Mouse (Mus musculus): ENCODE results near the gene Thg1l. TPM values are rescaled to one million over a fixed set of nuclear protein-coding genes. Genes with fewer than 3 reads are reported as not detected.

Gene Thg1l
- polyA plus RNA-seq, 2 experiments from 2014 or later, result 8.1 to 11.0 TPM

DNA sequence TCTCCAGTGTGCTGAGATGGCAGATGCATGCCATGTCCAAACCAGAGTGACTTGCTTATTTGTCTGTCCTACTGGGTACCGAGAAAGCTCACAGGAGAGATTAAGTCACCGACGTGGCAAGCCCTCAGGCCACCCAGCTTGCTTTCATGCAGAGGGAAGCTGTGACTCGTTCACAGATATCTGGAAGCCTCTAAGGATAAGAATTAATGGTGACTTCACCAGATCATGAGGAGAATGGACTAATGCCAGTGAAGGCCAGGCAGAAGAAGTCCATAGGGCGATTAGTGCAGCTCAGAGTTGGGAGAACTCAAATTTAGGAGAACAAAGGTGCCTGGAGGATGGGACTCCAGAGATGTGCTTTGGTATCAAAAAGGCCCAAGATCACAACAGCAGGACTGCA lies 27.8 kb downstream of the Thg1l start:
- ATAC-seq, result no peak

DNA sequence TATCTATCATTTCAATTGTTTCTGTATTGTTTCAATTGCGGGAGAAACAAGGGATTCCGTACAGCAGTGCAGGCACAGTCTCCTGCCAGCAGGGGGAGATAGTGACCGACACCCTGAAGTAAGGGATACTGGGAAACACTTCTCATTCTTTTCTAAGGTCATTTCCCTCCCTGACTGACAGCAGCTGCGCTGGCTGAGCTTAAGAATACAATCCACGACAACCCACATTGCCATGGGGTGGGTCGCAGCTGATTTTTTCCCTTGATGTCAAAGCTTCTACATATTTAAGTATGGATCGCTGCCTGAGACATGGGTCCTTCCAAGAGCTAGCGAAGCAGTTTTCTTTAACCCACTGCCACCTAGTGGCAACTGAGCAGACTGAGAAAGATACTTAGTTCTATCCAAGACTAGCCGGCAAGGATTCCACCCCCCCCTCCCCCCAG lies 28.6 kb downstream of the Thg1l start:
- peak; percentile 97 for ATAC-seq

DNA sequence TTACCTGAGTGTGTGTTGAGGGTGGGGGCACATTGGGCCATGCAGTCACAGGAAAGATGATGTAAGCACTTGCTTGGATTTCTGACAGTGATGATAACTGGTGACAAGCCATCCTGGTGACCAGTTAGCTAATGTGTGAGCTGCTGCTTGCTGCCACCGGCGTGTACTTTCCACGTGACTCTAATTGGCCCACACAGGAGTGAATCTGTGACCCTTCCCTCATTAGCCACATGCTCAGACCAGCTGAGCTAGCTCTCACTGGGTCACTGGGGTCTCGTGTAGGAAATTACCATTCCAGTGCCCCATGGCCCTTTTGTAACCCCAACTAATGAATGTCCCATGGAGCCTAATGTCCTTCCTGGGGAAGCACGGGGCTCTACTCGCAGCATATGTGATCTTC lies 29.9 kb downstream of the Thg1l start:
- no peak for ATAC-seq

DNA sequence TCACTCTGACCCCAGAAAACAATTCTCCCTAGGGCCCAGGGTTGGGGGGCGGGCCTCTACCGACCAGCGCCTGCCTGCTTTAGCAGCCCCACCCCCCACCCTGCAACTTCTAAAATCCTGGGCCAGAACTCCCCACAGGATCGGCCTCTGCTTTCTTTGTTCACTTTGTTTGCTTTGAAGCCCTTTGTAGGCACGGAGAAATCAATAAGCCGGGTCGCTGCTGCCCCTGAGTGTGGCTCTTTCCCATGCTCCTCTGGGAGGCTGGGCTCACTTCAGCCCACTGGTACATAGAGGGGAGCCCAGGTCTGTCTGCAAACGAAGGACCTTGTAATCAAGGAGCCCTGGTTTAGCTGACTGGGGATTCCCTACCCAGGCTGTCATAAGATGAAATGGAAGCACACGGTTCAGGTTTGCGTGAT lies 33.8 kb downstream of the Thg1l start:
- no peak for ATAC-seq

DNA sequence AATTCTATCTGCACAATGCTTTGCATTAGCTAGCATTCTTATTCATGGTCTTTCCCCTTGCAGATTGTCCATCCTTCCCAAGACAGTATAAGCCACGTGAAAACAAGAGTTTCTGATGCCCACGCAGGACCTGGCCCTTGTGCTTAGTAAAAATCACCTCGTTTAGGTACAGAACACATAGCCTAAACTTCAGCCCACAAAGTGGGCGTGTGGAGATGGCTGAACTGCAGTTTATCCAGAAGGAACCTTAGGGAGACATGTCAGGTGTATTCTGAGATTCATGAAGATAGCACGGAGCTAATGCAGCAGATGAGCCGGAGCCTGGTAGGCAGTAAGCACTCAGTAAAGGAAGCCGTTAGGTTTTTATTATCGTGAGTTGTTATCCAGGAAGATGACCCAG lies 34.3 kb downstream of the Thg1l start:
- no peak for ATAC-seq

DNA sequence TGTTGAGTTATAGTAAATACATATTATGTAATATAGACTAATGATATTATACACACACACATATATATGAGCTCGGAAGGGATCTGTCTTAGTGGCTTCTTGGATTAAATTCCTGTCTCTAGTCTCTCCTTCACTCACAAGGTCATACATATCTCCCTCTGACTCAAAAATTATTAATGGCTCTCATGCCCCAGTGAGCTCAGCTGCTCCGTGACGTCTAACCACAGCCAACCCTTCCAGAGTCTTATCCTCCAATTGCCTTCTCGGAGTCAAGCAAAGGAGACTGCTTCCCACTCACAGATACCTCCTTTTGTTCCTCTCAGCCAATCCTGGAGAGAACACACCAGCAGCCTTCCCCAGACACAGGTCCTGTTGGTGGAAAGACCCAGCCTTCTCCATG lies 36.5 kb downstream of the Thg1l start:
- no peak for ATAC-seq

DNA sequence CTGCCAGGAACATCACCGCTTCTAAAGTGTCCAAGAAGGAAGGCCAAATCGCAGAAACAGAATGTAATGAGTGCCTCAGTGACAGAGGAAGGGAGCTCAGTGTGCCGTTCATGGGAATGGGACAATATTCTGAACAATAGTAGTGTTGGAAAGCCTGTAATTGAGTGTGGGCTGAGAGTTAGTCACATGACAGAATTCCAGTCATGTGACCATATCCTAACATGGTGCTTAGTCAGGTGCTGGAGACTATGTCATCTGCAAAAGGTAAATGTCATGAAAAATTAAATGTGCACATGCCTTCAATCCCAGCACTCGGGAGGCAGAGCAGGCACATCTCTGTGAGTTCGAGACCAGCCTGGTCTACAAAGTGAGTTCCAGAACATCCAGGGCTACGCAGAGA lies 37.3 kb downstream of the Thg1l start:
- no peak for ATAC-seq

DNA sequence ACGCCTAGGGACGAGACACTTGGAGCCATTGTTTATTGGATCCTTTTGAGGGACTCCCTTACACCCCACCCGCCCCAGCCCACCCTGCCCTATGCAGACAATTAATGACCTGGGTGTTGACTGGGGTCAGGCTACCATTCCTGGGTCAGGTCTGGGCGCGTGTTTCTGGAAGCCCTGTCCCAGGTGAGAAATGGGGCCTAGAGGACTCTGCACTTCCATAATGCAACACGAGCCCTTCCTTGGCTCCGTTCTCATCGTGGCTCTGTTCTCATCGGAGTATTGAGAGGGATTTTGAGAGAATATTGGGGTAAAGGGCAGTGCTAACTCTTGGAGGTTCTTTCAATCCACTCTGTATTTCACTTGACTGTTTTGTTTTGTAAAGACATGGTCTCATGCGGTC lies 39.1 kb downstream of the Thg1l start:
- ATAC-seq, result no peak

DNA sequence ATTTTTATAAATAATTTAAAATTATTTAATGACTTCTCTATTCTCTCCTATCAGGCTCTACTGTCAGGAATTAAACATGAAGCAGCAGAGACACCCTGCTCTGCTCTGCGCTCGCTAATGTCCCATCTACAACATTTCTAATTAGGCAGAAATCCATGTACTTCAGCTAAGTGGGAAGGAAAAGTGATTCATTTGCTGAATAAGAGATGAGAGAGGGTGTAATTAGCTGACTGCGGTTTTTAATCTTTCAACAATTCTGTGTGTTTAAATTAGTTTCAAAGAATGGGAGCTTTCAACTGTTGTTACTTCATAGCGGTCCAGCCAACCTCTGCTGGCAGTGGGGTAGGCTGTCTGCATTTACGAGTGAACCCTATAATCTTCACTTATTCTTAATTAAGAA lies 44.6 kb downstream of the Thg1l start:
- no peak for ATAC-seq

DNA sequence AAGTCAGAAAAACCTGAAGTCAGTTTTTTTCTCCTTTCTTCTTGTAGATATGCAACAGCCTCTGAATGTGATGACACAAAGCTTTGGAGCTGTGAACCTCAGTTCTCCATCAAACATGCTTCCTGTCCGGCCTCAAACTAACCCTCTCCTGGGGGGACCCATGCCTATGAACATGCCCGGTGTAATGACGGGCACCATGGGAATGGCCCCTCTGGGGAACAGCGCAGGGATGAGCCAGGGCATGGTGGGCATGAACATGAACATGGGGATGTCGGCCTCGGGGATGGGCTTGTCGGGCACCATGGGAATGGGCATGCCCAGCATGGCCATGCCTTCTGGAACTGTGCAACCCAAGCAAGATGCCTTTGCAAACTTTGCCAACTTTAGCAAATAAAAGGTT lies 46.4 kb downstream of the Thg1l start:
- no peak for ATAC-seq

DNA sequence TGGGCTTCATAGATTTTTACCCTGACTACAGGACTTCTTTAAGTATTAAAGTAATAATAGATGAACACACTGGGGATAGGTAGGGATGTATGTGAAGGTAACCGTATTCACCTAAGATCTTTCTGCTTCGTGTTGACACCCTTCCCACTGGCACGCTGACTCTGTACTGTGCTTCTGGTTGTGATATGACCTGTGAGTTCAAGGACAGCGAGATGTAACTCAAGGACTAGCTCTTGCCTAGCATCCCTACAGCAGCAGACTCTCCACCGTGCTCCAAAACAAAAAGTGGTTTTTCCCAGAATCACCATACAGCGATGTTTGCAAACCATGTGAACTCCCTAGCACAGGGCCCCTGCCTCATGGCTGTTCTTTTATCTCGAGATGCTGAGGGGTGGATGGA lies 47.2 kb downstream of the Thg1l start:
- no peak for ATAC-seq

DNA sequence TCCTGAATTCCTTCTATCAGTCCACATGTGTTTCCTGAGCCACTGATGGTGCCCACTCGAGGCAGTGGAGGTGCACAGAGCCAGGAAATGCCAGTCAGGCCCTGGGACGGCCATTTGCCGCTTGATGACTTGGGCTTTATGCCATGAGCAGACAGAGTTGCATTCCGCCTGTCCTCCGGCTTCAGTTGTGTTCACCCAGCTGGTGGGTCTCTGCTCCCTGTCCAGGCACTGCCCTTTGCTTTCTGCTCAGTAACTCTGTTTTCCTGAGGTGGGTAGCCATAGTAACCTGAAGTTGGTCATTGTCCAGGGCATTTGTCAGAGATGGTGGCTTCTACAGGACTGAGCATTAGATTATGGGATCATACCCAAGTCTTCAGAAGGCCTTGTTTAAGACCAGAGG lies 48.0 kb downstream of the Thg1l start:
- ATAC-seq, result no peak

DNA sequence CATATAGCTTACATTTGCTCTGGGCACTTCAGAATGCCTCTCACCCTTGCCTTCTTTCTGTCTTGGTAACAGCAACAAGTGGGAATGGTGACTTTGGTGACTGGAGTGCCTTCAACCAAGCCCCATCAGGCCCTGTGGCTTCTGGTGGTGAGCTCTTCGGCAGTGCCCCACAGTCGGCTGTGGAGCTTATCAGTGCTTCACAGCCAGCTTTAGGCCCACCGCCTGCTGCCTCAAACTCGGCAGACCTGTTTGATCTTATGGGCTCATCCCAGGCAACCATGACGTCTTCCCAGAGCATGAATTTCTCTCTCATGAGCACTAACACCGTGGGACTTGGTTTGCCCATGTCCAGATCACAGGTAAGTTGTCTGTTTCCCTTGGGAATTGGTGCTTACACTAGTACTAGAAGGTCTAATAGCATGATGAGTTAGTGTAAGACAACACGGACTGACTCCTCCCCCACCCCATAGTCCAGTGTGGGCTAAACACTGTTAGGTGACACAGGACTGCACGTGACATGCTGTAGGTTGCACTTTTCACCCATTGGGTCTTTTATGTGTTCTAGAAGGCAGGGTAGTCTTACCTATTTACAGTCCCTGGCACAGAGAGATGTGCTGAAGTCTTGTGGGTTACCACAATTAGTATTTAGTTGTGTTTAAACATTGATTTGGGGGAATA lies 49.0 kb downstream of the Thg1l start:
- ATAC-seq, result no peak

DNA sequence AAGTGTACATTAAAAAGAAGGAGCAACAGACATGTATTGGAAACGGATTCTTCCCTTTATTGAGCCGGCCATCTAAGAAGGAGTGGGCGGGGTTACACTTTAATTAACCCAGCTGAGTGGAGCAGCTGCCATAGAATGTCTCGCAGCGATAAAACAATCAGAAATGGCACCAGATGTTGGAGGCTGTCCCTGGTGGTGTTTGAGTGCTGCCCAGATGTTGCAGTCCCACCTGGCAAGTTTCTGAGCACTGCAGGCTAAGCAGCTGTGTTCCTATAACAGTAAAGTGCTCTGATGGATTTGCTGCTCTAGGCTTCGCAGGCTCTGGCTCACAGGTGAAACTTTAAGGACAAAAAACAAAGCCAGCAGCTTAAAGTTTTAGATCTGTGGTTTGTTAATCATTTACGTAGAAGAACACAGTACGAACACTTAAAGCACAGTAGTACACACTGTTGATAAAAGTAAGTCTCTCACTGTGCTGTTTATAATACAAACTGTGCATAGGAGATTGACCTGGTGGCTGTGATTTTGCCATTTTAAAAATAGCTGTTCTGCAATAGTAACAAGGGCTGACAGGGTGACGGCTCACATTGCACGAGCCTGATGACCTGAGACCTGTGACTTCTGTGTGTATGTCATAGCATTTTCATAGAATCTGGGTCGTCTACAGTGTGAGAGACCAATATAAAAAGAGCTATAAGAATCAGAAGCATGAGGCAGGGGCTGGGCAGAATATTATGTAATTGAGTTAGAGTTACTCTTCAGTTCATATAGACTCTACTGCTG lies 54.9 kb downstream of the Thg1l start:
- ATAC-seq, result no peak

DNA sequence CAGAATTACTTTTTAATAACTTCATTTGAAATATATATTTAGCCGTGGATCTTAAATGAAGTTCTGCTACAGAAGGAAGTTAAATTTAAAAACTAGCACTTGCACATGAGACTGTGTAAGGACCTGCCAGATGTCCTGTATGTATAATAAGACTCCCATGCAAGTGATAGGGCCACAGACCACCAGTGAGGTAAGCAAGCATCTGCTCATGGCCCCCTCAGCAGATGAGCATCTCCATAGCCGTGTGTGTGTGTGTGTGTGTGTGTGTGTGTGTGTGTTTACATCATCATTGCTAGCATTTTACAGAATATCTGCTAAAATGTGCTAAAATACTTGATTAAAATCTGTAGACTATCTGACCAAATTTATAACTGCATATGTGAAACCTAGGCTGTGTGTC lies 57.9 kb downstream of the Thg1l start:
- ATAC-seq, result no peak

Other genes starting within 250 kb of the Thg1l start
- 10 to 100 TPM; 29.1 to 44.1 TPM for gene Clint1, start 103.4 kb downstream of the Thg1l start, polyA plus RNA-seq (2017; shearing (Covaris generic))
- 1 to 10 TPM; 1.6 to 2.4 TPM for gene Lsm11, start 10.6 kb downstream of the Thg1l start, polyA plus RNA-seq (2017; shearing (Covaris generic))
- gene Sox30, start 24.8 kb upstream of the Thg1l start, polyA plus RNA-seq (2017; shearing (Covaris generic)), result not detected
- 10 to 100 TPM; 14.3 to 43.4 TPM for gene Gm12166, start 96.8 kb upstream of the Thg1l start, polyA plus RNA-seq (2017; shearing (Covaris generic))
- 10 to 100 TPM; 60.6 to 85.0 TPM for gene Adam19, start 100.5 kb upstream of the Thg1l start, polyA plus RNA-seq (2017; shearing (Covaris generic))
- gene Nipal4, start 211.0 kb upstream of the Thg1l start, polyA plus RNA-seq (2017; shearing (Covaris generic)), result under 1 TPM in 1 of 2 experiments, not detected in 1; 0.27 TPM